ENCODE assay signal across 8 mouse cellular contexts in the genomic region with DNA sequence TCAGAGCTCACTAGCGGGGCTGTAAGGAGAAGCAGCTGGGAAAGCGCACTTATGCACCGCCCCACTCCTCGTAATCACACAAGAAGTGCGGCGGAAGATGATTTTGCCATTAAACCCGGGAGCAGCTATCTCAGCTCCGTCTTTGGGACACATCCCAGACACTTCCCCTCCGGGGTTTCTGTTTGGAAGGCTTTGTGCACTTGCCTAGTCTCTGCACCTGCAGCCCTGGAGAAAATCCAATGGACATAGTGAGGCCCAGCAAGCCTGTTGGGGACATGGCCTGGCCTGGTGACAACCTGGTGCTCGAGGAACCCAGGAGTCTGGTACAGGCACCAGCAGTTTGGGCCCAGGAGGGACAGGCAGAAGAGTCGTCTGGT. TPM values are rescaled to one million over a fixed set of nuclear protein-coding genes. Genes with fewer than 3 reads are reported as not detected.
DNase-seq lines count a peak whose midpoint lies in the region; ATAC-seq and TF ChIP-seq lines count a peak whose summit lies in the region.

No protein-coding gene starts in this region.

- peak overlapping the region; percentile 72 for H3K4me2 ChIP-seq in kidney, embryonic 16.5 days (replicated peaks; ENCODE audit: low read depth, low read length)
- H3K4me2 ChIP-seq in forebrain, embryonic 16.5 days (ENCODE audit: low read length): peak overlapping the region; percentile 63
- peak overlapping the region; percentile 65 for H3K4me2 ChIP-seq in limb, embryonic 14.5 days (replicated peaks; ENCODE audit: low read depth, low read length, severe bottlenecking)

- peak overlapping the region; percentile 51 for H3K9ac ChIP-seq in kidney, embryonic 16.5 days (replicated peaks; ENCODE audit: low read length)
- H3K9ac ChIP-seq in forebrain, embryonic 16.5 days (replicated peaks; ENCODE audit: low read depth, low read length): peak overlapping the region; percentile 40
- H3K9ac ChIP-seq in limb, embryonic 14.5 days (ENCODE audit: low read depth, low read length, severe bottlenecking): peak overlapping the region; percentile 38

- no peak for TF ChIP-seq CTCF in small intestine, adult 2 months (IDR thresholded peaks at IDR 0.05; ENCODE audit: extremely low read depth, insufficient read length, insufficient replicate concordance, low read depth, low read length)

- peaks cover 20% of the 10 kb centered on the region for H3K4me1 ChIP-seq in kidney, embryonic 16.5 days (ENCODE audit: insufficient read depth, low read length)
- 0 out of 2 replicates have a peak, but pooled peaks cover 9% of the 10 kb centered on the region for H3K4me1 ChIP-seq in brown adipose tissue, adult 24 weeks (ENCODE audit: control insufficient read depth, insufficient read depth, insufficient read length, low read length)
- peaks cover 25% of the 10 kb centered on the region for H3K4me1 ChIP-seq in forebrain, embryonic 16.5 days (replicated peaks; ENCODE audit: control insufficient read depth, insufficient read depth, low read length)
- peaks cover 17% of the 10 kb centered on the region for H3K4me1 ChIP-seq in limb, embryonic 14.5 days (ENCODE audit: control insufficient read depth, insufficient read depth, low read length)
- H3K4me1 ChIP-seq in small intestine, adult 2 months (ENCODE audit: control insufficient read depth, insufficient read depth, insufficient read length, low read length): peaks cover 10% of the 10 kb centered on the region; the same call in 1 of the 2 replicates

- H3K9me3 ChIP-seq in kidney, embryonic 16.5 days (ENCODE audit: low read length): no peaks in the 10 kb centered on the region
- H3K9me3 ChIP-seq in forebrain, embryonic 16.5 days (ENCODE audit: control insufficient read depth, low read length): no peaks in the 10 kb centered on the region
- H3K9me3 ChIP-seq in limb, embryonic 14.5 days (ENCODE audit: control insufficient read depth, low read length): no peaks in the 10 kb centered on the region

- no peak for DNase-seq in kidney, adult 18-20 months
- no peak for DNase-seq in limb, embryonic 14.5 days (ENCODE audit: low spot score)
- no peak for DNase-seq in layer of hippocampus, postnatal 36 days
- DNase-seq in adrenal gland, adult 18-20 months (ENCODE audit: low spot score in 2 of 2): no peak

- no peak; the same call in 1 of the 2 replicates for ATAC-seq in kidney, embryonic 16.5 days (ENCODE audit: low FRiP score, low TSS enrichment)
- no peak; the same call in 1 of the 2 replicates for ATAC-seq in forebrain, embryonic 16.5 days
- no peak; the same call in 1 of the 2 replicates for ATAC-seq in limb, embryonic 14.5 days (ENCODE audit: low FRiP score, low read depth)

- peaks cover 14% of the 10 kb centered on the region for H3K36me3 ChIP-seq in kidney, embryonic 16.5 days (ENCODE audit: insufficient read depth, low read length)
- peaks cover 10% of the 10 kb centered on the region for H3K36me3 ChIP-seq in forebrain, embryonic 16.5 days (ENCODE audit: control insufficient read depth, insufficient read depth)
- H3K36me3 ChIP-seq in limb, embryonic 14.5 days (ENCODE audit: control insufficient read depth, insufficient read depth, low read length): peaks cover 14% of the 10 kb centered on the region
- H3K36me3 ChIP-seq in small intestine, adult 2 months (ENCODE audit: control insufficient read depth, insufficient read depth, low read length): peaks cover 5% of the 10 kb centered on the region; the same call in 1 of the 2 replicates

- peak overlapping the region; percentile 75 for H3K4me3 ChIP-seq in kidney, embryonic 16.5 days (ENCODE audit: low read length)
- peak overlapping the region; percentile 99 for H3K4me3 ChIP-seq in brown adipose tissue, adult 24 weeks (ENCODE audit: insufficient read depth, low read depth, low read length)
- peak overlapping the region; percentile 80 for H3K4me3 ChIP-seq in forebrain, embryonic 16.5 days (replicated peaks; ENCODE audit: low read length)
- H3K4me3 ChIP-seq in limb, embryonic 14.5 days (replicated peaks; ENCODE audit: low read length): peak overlapping the region; percentile 70
- H3K4me3 ChIP-seq in small intestine, adult 2 months (ENCODE audit: low read depth, low read length): peak overlapping the region; percentile 96

- H3K27ac ChIP-seq in kidney, embryonic 16.5 days (ENCODE audit: low read length): no peak overlapping the region
- no peak overlapping the region for H3K27ac ChIP-seq in brown adipose tissue, adult 24 weeks (replicated peaks; ENCODE audit: low read depth, low read length)
- H3K27ac ChIP-seq in forebrain, embryonic 16.5 days (ENCODE audit: low read length): peak overlapping the region; percentile 71
- no peak overlapping the region for H3K27ac ChIP-seq in limb, embryonic 14.5 days (replicated peaks; ENCODE audit: low read depth, low read length)
- H3K27ac ChIP-seq in small intestine, adult 2 months (ENCODE audit: insufficient read depth, low read depth, low read length): no peak overlapping the region

- H3K27me3 ChIP-seq in kidney, embryonic 16.5 days (ENCODE audit: insufficient read depth, low read length): no peaks in the 10 kb centered on the region
- H3K27me3 ChIP-seq in forebrain, embryonic 16.5 days (replicated peaks; ENCODE audit: control insufficient read depth, insufficient read depth, low read length): no peaks in the 10 kb centered on the region; the same call in 1 of the 2 replicates
- no peaks in the 10 kb centered on the region for H3K27me3 ChIP-seq in limb, embryonic 14.5 days (ENCODE audit: control insufficient read depth, insufficient read depth, low read length)
- no peaks in the 10 kb centered on the region for H3K27me3 ChIP-seq in small intestine, adult 2 months (ENCODE audit: control insufficient read depth, insufficient read depth, low read length)

- TF ChIP-seq POLR2A in limb, embryonic 14.5 days (IDR thresholded peaks at IDR 0.05; ENCODE audit: borderline replicate concordance, extremely low read depth, insufficient read depth, insufficient read length): no peak
- no peak for TF ChIP-seq POLR2A in small intestine, adult 2 months (IDR thresholded peaks at IDR 0.05; ENCODE audit: low read depth, low read length)

- WGBS in kidney, embryonic 16.5 days: 7% methylated on average over 11 of the region's 11 CpGs
- WGBS in forebrain, embryonic 16.5 days: 3% methylated on average over 11 of the region's 11 CpGs
- WGBS in limb, embryonic 14.5 days: 7% methylated on average over 11 of the region's 11 CpGs
- WGBS in small intestine, adult 2 months: 1% methylated on average over 11 of the region's 11 CpGs

RNA-seq across cellular contexts. Expression of gene Lrpap1, which starts 0.3 kb away (rescaled TPM):
- 252 and 271 TPM in 2 replicates for polyA plus RNA-seq in kidney, embryonic 16.5 days (2015; fragmentation: Nextera tagmentation; extraction: Ambion mirVana)
- 33.0 and 44.9 TPM in 2 replicates for polyA plus RNA-seq in brown adipose tissue, adult 24 weeks (2012; ENCODE audit: insufficient read depth, insufficient read length, missing spikeins)
- 151 and 155 TPM in 2 replicates for polyA plus RNA-seq in forebrain, embryonic 16.5 days (2015; fragmentation: Nextera tagmentation; extraction: Ambion mirVana)
- polyA plus RNA-seq in limb, embryonic 14.5 days (2012; rRNA removed): 43.5 and 59.5 TPM in 2 replicates
- 137 and 153 TPM in 2 replicates for polyA plus RNA-seq in limb, embryonic 14.5 days (2014; fragmentation: Nextera tagmentation; extraction: Ambion mirVana)
- 15.4 and 20.8 TPM in 2 replicates for polyA plus RNA-seq in small intestine, adult 2 months (2012; rRNA removed)
- 100 to 1,000 TPM; 150 to 152 TPM for total RNA-seq in layer of hippocampus, postnatal 36 days (2021)
- 100 to 1,000 TPM; 115 TPM for total RNA-seq in adrenal gland, adult 18-20 months (2021)

RNA-seq across cellular contexts. Expression of gene Dok7, which starts 49.3 kb away (rescaled TPM):
- polyA plus RNA-seq in kidney, embryonic 16.5 days (2015; fragmentation: Nextera tagmentation; extraction: Ambion mirVana): 1.0 and 1.3 TPM in 2 replicates
- polyA plus RNA-seq in brown adipose tissue, adult 24 weeks (2012; ENCODE audit: insufficient read depth, insufficient read length, missing spikeins): 0.46 TPM in 1 of 2 replicates, not detected in the other
- polyA plus RNA-seq in forebrain, embryonic 16.5 days (2015; fragmentation: Nextera tagmentation; extraction: Ambion mirVana): 7.0 and 7.8 TPM in 2 replicates
- polyA plus RNA-seq in limb, embryonic 14.5 days (2012; rRNA removed): 11.0 and 13.0 TPM in 2 replicates
- polyA plus RNA-seq in limb, embryonic 14.5 days (2014; fragmentation: Nextera tagmentation; extraction: Ambion mirVana): 4.7 and 5.0 TPM in 2 replicates
- 1.1 and 2.2 TPM in 2 replicates for polyA plus RNA-seq in small intestine, adult 2 months (2012; rRNA removed)
- 10 to 100 TPM; 15.5 to 22.3 TPM for total RNA-seq in layer of hippocampus, postnatal 36 days (2021)
- total RNA-seq in adrenal gland, adult 18-20 months (2021): 10 to 100 TPM in 1 of 2 experiments, 1 to 10 TPM in 1; 7.4 to 16.0 TPM
